Mouse (Mus musculus) retina, postnatal 1 day (tissue): Measurements from ENCODE around the gene Rab3gap2.

ENCODE experiments used
- DNase-seq: peaks from one replicate; pipeline ENCODE4 v3.0.0-alpha.2; 2012

Rab3gap2 gene

GRCm38 (mm10) chr1:185335231-185335765 is 131.4 kb downstream of the Rab3gap2 start:
- no peak for DNase-seq
